Mouse (Mus musculus): ENCODE measurements around the gene Majin. TPM values are rescaled to one million over a fixed set of nuclear protein-coding genes. Genes with fewer than 3 reads are reported as not detected.

Majin gene
- polyA plus RNA-seq, 1 experiment, result not detected

GRCm38 (mm10) chr19:6141394-6141749 lies 42.8 kb upstream of the Majin start, which contains the start of gene Arl2:
Arl2 (minus strand) TSS chr19:6141548.
- TF ChIP-seq MYOD1 (IDR thresholded peaks at IDR 0.05; ENCODE audit: control insufficient read depth in 1 of 3, insufficient read length in 2 of 3, low read depth in 2 of 3) (no peak), REST (IDR thresholded peaks at IDR 0.05; ENCODE audit: insufficient read depth, insufficient read length) (no peak), POLR2A (IDR thresholded peaks at IDR 0.05; ENCODE audit: insufficient read length, low read depth) (no peak), TCF12 (IDR thresholded peaks at IDR 0.05; ENCODE audit: insufficient read depth, poor library complexity, severe bottlenecking) (no peak), SRF (IDR thresholded peaks at IDR 0.05; ENCODE audit: control insufficient read depth, insufficient read length, low read depth) (no peak), E2F4 (IDR thresholded peaks at IDR 0.05; ENCODE audit: insufficient read depth) (no peak), MAX (IDR thresholded peaks at IDR 0.05; ENCODE audit: low read depth) (no peak), POLR2AphosphoS2 (IDR thresholded peaks at IDR 0.05; ENCODE audit: insufficient read length, low read depth) (no peak), USF1 (IDR thresholded peaks at IDR 0.05; ENCODE audit: low read depth) (no peak)

GRCm38 (mm10) chr19:6144842-6145241 lies 39.3 kb upstream of the Majin start:
- Histone ChIP-seq H3K79me2 (ENCODE audit: control insufficient read depth, insufficient read depth) (no peaks in the 10 kb centered on the region), H3K27me3 (ENCODE audit: control insufficient read depth, insufficient read depth, insufficient read length) (peaks cover 22% of the 10 kb centered on the region), H3K4me2 (ENCODE audit: low read depth) (no peak overlapping the region), H3K36me3 (ENCODE audit: control insufficient read depth, insufficient read depth) (no peaks in the 10 kb centered on the region), H3K4me3 (no peak overlapping the region), H3ac (ENCODE audit: control insufficient read depth, insufficient read length) (no peak overlapping the region)
- TF ChIP-seq E2F4 (IDR thresholded peaks at IDR 0.05; ENCODE audit: insufficient read depth) (no peak), POLR2A (IDR thresholded peaks at IDR 0.05; ENCODE audit: insufficient read length, low read depth) (no peak), POLR2AphosphoS2 (IDR thresholded peaks at IDR 0.05; ENCODE audit: insufficient read length, low read depth) (no peak), TCF12 (IDR thresholded peaks at IDR 0.05; ENCODE audit: insufficient read depth, poor library complexity, severe bottlenecking) (no peak)

More at GRCm38 (mm10) chr19:6141394-6141749, 42.8 kb upstream of the Majin start, which contains the start of gene Arl2:
- Histone ChIP-seq H3K36me3 (ENCODE audit: control insufficient read depth, insufficient read depth) (no peaks in the 10 kb centered on the region), H3ac (ENCODE audit: control insufficient read depth, insufficient read length) (peak within 1 kb of the TSS; percentile 61), H3K79me2 (ENCODE audit: control insufficient read depth, insufficient read depth) (no peaks in the 10 kb centered on the region), H3K4me3 (peak within 1 kb of the TSS; percentile 81), H3K4me2 (ENCODE audit: low read depth) (peak within 1 kb of the TSS; percentile 92), H3K27me3 (ENCODE audit: control insufficient read depth, insufficient read depth, insufficient read length) (peaks cover 10% of the 10 kb centered on the region)

- Histone ChIP-seq H3K27me3 (ENCODE audit: control insufficient read depth, insufficient read depth, insufficient read length) (peaks cover 47% of the 10 kb centered on the region), H3K36me3 (ENCODE audit: control insufficient read depth, insufficient read depth) (no peaks in the 10 kb centered on the region), H3K79me2 (ENCODE audit: control insufficient read depth, insufficient read depth) (no peaks in the 10 kb centered on the region), H3ac (ENCODE audit: control insufficient read depth, insufficient read length) (no peak overlapping the region), H3K4me2 (ENCODE audit: low read depth) (no peak overlapping the region), H3K4me3 (no peak overlapping the region)
- TF ChIP-seq SRF (IDR thresholded peaks at IDR 0.05; ENCODE audit: control insufficient read depth, insufficient read length, low read depth), result no peak
- TF ChIP-seq USF1 (IDR thresholded peaks at IDR 0.05; ENCODE audit: low read depth), result no peak
- no peak for TF ChIP-seq MYOD1 (IDR thresholded peaks at IDR 0.05; ENCODE audit: control insufficient read depth in 1 of 3, insufficient read length in 2 of 3, low read depth in 2 of 3)
- TF ChIP-seq TCF3 (IDR thresholded peaks at IDR 0.05; ENCODE audit: insufficient read length, low read depth), result no peak
- TF ChIP-seq MYOG (IDR thresholded peaks at IDR 0.05; ENCODE audit: control insufficient read depth in 1 of 3, insufficient read depth in 1 of 3, insufficient read length in 2 of 3, low read depth in 2 of 3), result no peak
- no peak for TF ChIP-seq REST (IDR thresholded peaks at IDR 0.05; ENCODE audit: insufficient read depth, insufficient read length)
- no peak for TF ChIP-seq TCF12 (IDR thresholded peaks at IDR 0.05; ENCODE audit: insufficient read depth, poor library complexity, severe bottlenecking)
- no peak for TF ChIP-seq E2F4 (IDR thresholded peaks at IDR 0.05; ENCODE audit: insufficient read depth)
- no peak for TF ChIP-seq MAX (IDR thresholded peaks at IDR 0.05; ENCODE audit: low read depth)
- TF ChIP-seq POLR2A (IDR thresholded peaks at IDR 0.05; ENCODE audit: insufficient read length, low read depth), result no peak
These were observed 29.0 kb upstream of the Majin start for GRCm38 (mm10) chr19:6155174-6155573.

GRCm38 (mm10) chr19:6156372-6156771 lies 27.8 kb upstream of the Majin start:
- H3K4me3 ChIP-seq, result no peak overlapping the region
- no peak overlapping the region for H3K4me2 ChIP-seq (ENCODE audit: low read depth)
- no peak overlapping the region for H3ac ChIP-seq (ENCODE audit: control insufficient read depth, insufficient read length)
- TF ChIP-seq MYOD1 (IDR thresholded peaks at IDR 0.05; ENCODE audit: control insufficient read depth in 1 of 3, insufficient read length in 2 of 3, low read depth in 2 of 3) (no peak), MYOG (IDR thresholded peaks at IDR 0.05; ENCODE audit: control insufficient read depth in 1 of 3, insufficient read depth in 1 of 3, insufficient read length in 2 of 3, low read depth in 2 of 3) (no peak), TCF3 (IDR thresholded peaks at IDR 0.05; ENCODE audit: insufficient read length, low read depth) (no peak), CEBPB (IDR thresholded peaks at IDR 0.05; ENCODE audit: insufficient read depth, poor library complexity, severe bottlenecking) (no peak)
- no peaks in the 10 kb centered on the region for H3K79me2 ChIP-seq (ENCODE audit: control insufficient read depth, insufficient read depth)
- H3K36me3 ChIP-seq (ENCODE audit: control insufficient read depth, insufficient read depth), result no peaks in the 10 kb centered on the region
- peaks cover 39% of the 10 kb centered on the region for H3K27me3 ChIP-seq (ENCODE audit: control insufficient read depth, insufficient read depth, insufficient read length)

GRCm38 (mm10) chr19:6157220-6157619 lies 27.0 kb upstream of the Majin start:
- Histone ChIP-seq H3K36me3 (ENCODE audit: control insufficient read depth, insufficient read depth) (no peaks in the 10 kb centered on the region), H3K4me3 (no peak overlapping the region), H3ac (ENCODE audit: control insufficient read depth, insufficient read length) (no peak overlapping the region), H3K79me2 (ENCODE audit: control insufficient read depth, insufficient read depth) (no peaks in the 10 kb centered on the region), H3K27me3 (ENCODE audit: control insufficient read depth, insufficient read depth, insufficient read length) (peaks cover 31% of the 10 kb centered on the region), H3K4me2 (ENCODE audit: low read depth) (no peak overlapping the region)
- no peak for TF ChIP-seq TCF12 (IDR thresholded peaks at IDR 0.05; ENCODE audit: insufficient read depth, poor library complexity, severe bottlenecking)
- TF ChIP-seq POLR2A (IDR thresholded peaks at IDR 0.05; ENCODE audit: insufficient read length, low read depth), result no peak
- no peak for TF ChIP-seq POLR2AphosphoS2 (IDR thresholded peaks at IDR 0.05; ENCODE audit: insufficient read length, low read depth)
- TF ChIP-seq TCF3 (IDR thresholded peaks at IDR 0.05; ENCODE audit: insufficient read length, low read depth), result no peak
- TF ChIP-seq MYOG (IDR thresholded peaks at IDR 0.05; ENCODE audit: control insufficient read depth in 1 of 3, insufficient read depth in 1 of 3, insufficient read length in 2 of 3, low read depth in 2 of 3), result no peak
- TF ChIP-seq REST (IDR thresholded peaks at IDR 0.05; ENCODE audit: insufficient read depth, insufficient read length), result no peak
- no peak for TF ChIP-seq MYOD1 (IDR thresholded peaks at IDR 0.05; ENCODE audit: control insufficient read depth in 1 of 3, insufficient read length in 2 of 3, low read depth in 2 of 3)
- no peak for TF ChIP-seq SRF (IDR thresholded peaks at IDR 0.05; ENCODE audit: control insufficient read depth, insufficient read length, low read depth)
- no peak for TF ChIP-seq CEBPB (IDR thresholded peaks at IDR 0.05; ENCODE audit: insufficient read depth, poor library complexity, severe bottlenecking)
- no peak for TF ChIP-seq USF1 (IDR thresholded peaks at IDR 0.05; ENCODE audit: low read depth)
- no peak for TF ChIP-seq E2F4 (IDR thresholded peaks at IDR 0.05; ENCODE audit: insufficient read depth)
- no peak for TF ChIP-seq MAX (IDR thresholded peaks at IDR 0.05; ENCODE audit: low read depth)
